Mouse (Mus musculus) CH12.LX (cell line): ENCODE data around the gene Rbp2. TPM values are rescaled to one million over a fixed set of nuclear protein-coding genes. Genes with fewer than 3 reads are reported as not detected.

Experiments used
- DNase-seq: peaks from one replicate; pipeline ENCODE4 v3.0.0-alpha.2; 2013; ENCODE audit errors: extremely low read depth
- H3K27ac ChIP-seq: 2 replicates; pipeline ENCODE4 v1.5.1; 2012; ENCODE audit warnings: low read depth, mild to moderate bottlenecking, control low read depth, moderate library complexity; ENCODE audit not compliant: insufficient read depth
- H3K27me3 ChIP-seq: replicated peaks from 2 replicates; pipeline ENCODE3; 2012; ENCODE audit warnings: inconsistent platforms
- H3K36me3 ChIP-seq, 2 experiments: replicated peaks in 1 of 2; 2 replicates each; pipeline versions ENCODE3 to v1.6.1; 2012; ENCODE audit warnings: inconsistent platforms in 1 of 2, low read length in 1 of 2, mild to moderate bottlenecking in 1 of 2, mixed read lengths in 1 of 2, moderate library complexity in 1 of 2; ENCODE audit not compliant: control insufficient read depth in 1 of 2, insufficient read depth in 1 of 2
- H3K4me1 ChIP-seq, 2 experiments: 2 replicates each; pipeline ENCODE4 v1.6.1; 2012; ENCODE audit warnings: inconsistent platforms in 1 of 2, moderate library complexity in 1 of 2; ENCODE audit not compliant: insufficient read depth in 2 of 2, control insufficient read depth in 1 of 2
- H3K4me2 ChIP-seq: 2 replicates; pipeline ENCODE4 v1.6.1; 2012; ENCODE audit warnings: low read depth, mild to moderate bottlenecking, control low read depth; ENCODE audit not compliant: poor library complexity, insufficient read depth, severe bottlenecking
- H3K4me3 ChIP-seq, 3 experiments: fragments of 150-350 bp in 1 of 3; sonication (generic) in 1 of 3; replicated peaks in 1 of 3; 2 replicates each; pipeline versions ENCODE3 to v1.5.1; 2011 to 2012; ENCODE audit warnings: low read depth in 2 of 3, low read length in 2 of 3, mild to moderate bottlenecking in 2 of 3, moderate library complexity in 2 of 3, control low read depth in 1 of 3, improper control_type of control experiment in 1 of 3, inconsistent platforms in 1 of 3, mixed read lengths in 1 of 3; ENCODE audit not compliant: poor library complexity in 1 of 3
- H3K79me2 ChIP-seq: replicated peaks from 2 replicates; pipeline ENCODE4 v1.6.1; 2012; ENCODE audit warnings: mild to moderate bottlenecking, moderate library complexity; ENCODE audit not compliant: control insufficient read depth, poor library complexity, insufficient read depth, severe bottlenecking; ENCODE audit errors: extremely low read depth
- H3K9ac ChIP-seq: 2 replicates; pipeline ENCODE4 v1.6.1; 2012; ENCODE audit warnings: low read depth, mild to moderate bottlenecking, control low read depth, moderate library complexity; ENCODE audit not compliant: insufficient read depth
- H3K9me3 ChIP-seq: replicated peaks from 2 replicates; pipeline ENCODE3; 2012; ENCODE audit warnings: low read length, inconsistent platforms, mixed read lengths
- BHLHE40 ChIP-seq: IDR thresholded peaks from 2 replicates; pipeline ENCODE4 v1.6.1; 2011; ENCODE audit warnings: mild to moderate bottlenecking, low read depth, low read length, improper control_type of control experiment
- CHD2 ChIP-seq: IDR thresholded peaks from 2 replicates; pipeline ENCODE4 v1.6.1; 2011; ENCODE audit warnings: low read length, improper control_type of control experiment
- E2F4 ChIP-seq: IDR thresholded peaks from 2 replicates; pipeline ENCODE4 v1.6.1; 2011; ENCODE audit warnings: low read depth, low read length, improper control_type of control experiment; ENCODE audit not compliant: insufficient replicate concordance
- ETS1 ChIP-seq: conservative IDR thresholded peaks from 2 replicates; pipeline ENCODE4 v1.6.1; 2012; ENCODE audit warnings: low read depth, mild to moderate bottlenecking, inconsistent platforms, low read length, improper control_type of control experiment, moderate library complexity
- GABPA ChIP-seq: IDR thresholded peaks from 2 replicates; pipeline ENCODE4 v1.6.1; 2012; ENCODE audit warnings: low read depth, low read length, improper control_type of control experiment, inconsistent platforms; ENCODE audit not compliant: insufficient replicate concordance
- IRF4 ChIP-seq: IDR thresholded peaks from 2 replicates; pipeline ENCODE4 v1.6.1; 2014; ENCODE audit warnings: low read depth, mild to moderate bottlenecking, inconsistent platforms, low read length, improper control_type of control experiment
- JUN ChIP-seq: IDR thresholded peaks from 2 replicates; pipeline ENCODE4 v1.6.1; 2011; ENCODE audit warnings: low read depth, mild to moderate bottlenecking, low read length, improper control_type of control experiment, moderate library complexity; ENCODE audit not compliant: insufficient read depth
- JUND ChIP-seq: conservative IDR thresholded peaks from 2 replicates; pipeline ENCODE4 v1.6.1; 2011; ENCODE audit warnings: low read depth, low read length, improper control_type of control experiment
- KAT2A ChIP-seq: IDR thresholded peaks from 2 replicates; pipeline ENCODE4 v1.6.1; 2012; ENCODE audit warnings: low read length, improper control_type of control experiment, inconsistent platforms; ENCODE audit not compliant: insufficient replicate concordance
- MAX ChIP-seq: IDR thresholded peaks from 2 replicates; pipeline ENCODE4 v1.6.1; 2011; ENCODE audit warnings: low read length, improper control_type of control experiment
- MAZ ChIP-seq: IDR thresholded peaks from 2 replicates; pipeline ENCODE4 v1.6.1; 2012; ENCODE audit warnings: low read depth, mild to moderate bottlenecking, inconsistent platforms, low read length, improper control_type of control experiment, moderate library complexity
- MEF2A ChIP-seq: IDR thresholded peaks from 2 replicates; pipeline ENCODE4 v1.6.1; 2014; ENCODE audit warnings: low read depth, mild to moderate bottlenecking, inconsistent platforms, low read length, improper control_type of control experiment, borderline replicate concordance
- MXI1 ChIP-seq: IDR thresholded peaks from 2 replicates; pipeline ENCODE4 v1.6.1; 2011; ENCODE audit warnings: mild to moderate bottlenecking, low read depth, low read length, improper control_type of control experiment
- MYC ChIP-seq: IDR thresholded peaks from 2 replicates; pipeline ENCODE4 v1.6.1; 2011; ENCODE audit warnings: low read depth, mild to moderate bottlenecking, improper control_type of control experiment, low read length
- NELFE ChIP-seq: IDR thresholded peaks from 2 replicates; pipeline ENCODE4 v1.6.1; 2011; ENCODE audit warnings: low read depth, low read length, improper control_type of control experiment
- NRF1 ChIP-seq: IDR thresholded peaks from 2 replicates; pipeline ENCODE4 v1.6.1; 2014; ENCODE audit warnings: low read depth, mild to moderate bottlenecking, inconsistent platforms, low read length, improper control_type of control experiment, moderate library complexity
- POLR2AphosphoS2 ChIP-seq: IDR thresholded peaks from 2 replicates; pipeline ENCODE4 v1.6.1; 2011; ENCODE audit warnings: low read depth, low read length, improper control_type of control experiment
- RAD21 ChIP-seq: IDR thresholded peaks from 2 replicates; pipeline ENCODE4 v1.6.1; 2011; ENCODE audit warnings: low read depth, mild to moderate bottlenecking, low read length, improper control_type of control experiment, moderate library complexity
- RCOR1 ChIP-seq: conservative IDR thresholded peaks from 2 replicates; pipeline ENCODE4 v1.6.1; 2012; ENCODE audit warnings: low read depth, mild to moderate bottlenecking, inconsistent platforms, low read length, improper control_type of control experiment
- SIN3A ChIP-seq: IDR thresholded peaks from 2 replicates; pipeline ENCODE4 v1.6.1; 2012; ENCODE audit warnings: low read length, improper control_type of control experiment, inconsistent platforms
- SMC3 ChIP-seq: IDR thresholded peaks from 2 replicates; pipeline ENCODE4 v1.6.1; 2011; ENCODE audit warnings: low read depth, low read length, improper control_type of control experiment
- TCF12 ChIP-seq: IDR thresholded peaks from 2 replicates; pipeline ENCODE4 v1.6.1; 2014; ENCODE audit warnings: low read depth, mild to moderate bottlenecking, inconsistent platforms, low read length, improper control_type of control experiment
- ZC3H11A ChIP-seq: IDR thresholded peaks from 2 replicates; pipeline ENCODE4 v1.6.1; 2012; ENCODE audit warnings: low read depth, mild to moderate bottlenecking, inconsistent platforms, low read length, improper control_type of control experiment
- ZMIZ1 ChIP-seq: IDR thresholded peaks from 2 replicates; pipeline ENCODE4 v1.6.1; 2012; ENCODE audit warnings: low read depth, mild to moderate bottlenecking, inconsistent platforms, low read length, improper control_type of control experiment
- ZNF384 ChIP-seq: IDR thresholded peaks from 2 replicates; pipeline ENCODE4 v1.6.1; 2012; ENCODE audit warnings: low read depth, low read length, improper control_type of control experiment, inconsistent platforms
- dilution Hi-C: fragments of 300-500 bp; cut with MboI; formaldehyde crosslinking; loops from 2 replicates; pipeline ENCODE4 v1.14.3; 2020; ENCODE audit warnings: low sequenced_read_pairs; ENCODE audit not compliant: extremely low pct_unique_long_range_greater_than_20kb, extremely low pct_ligation_motif_present
- in situ Hi-C: fragments of 300-500 bp; cut with MboI; formaldehyde crosslinking; loops from 3 replicates; pipeline ENCODE4 v1.14.3; 2019; ENCODE audit warnings: low sequenced_read_pairs, low pct_ligation_motif_present, low pct_unique_long_range_greater_than_20kb, mixed read lengths
- polyA plus RNA-seq: library from polyadenylated mRNA; unstranded; fragments of >175 nt; gene quantifications from 2 replicates; pipeline ENCODE4 v1.2.1, GENCODE M21; 2012; ENCODE audit warnings: low read depth; ENCODE audit not compliant: insufficient read length
- total RNA-seq, 2 experiments: library from RNA; depleted of rRNA; stranded (reverse); fragments of 300-350 nt in 1 of 2; fragments of >200 nt in 1 of 2; gene quantifications; 2 replicates each; pipeline ENCODE4 v1.2.3; 2012 to 2014

The Rbp2 gene
- total and polyA plus RNA-seq, 3 experiments: 1.7 to 1.9 (median 1.8) TPM

DNA sequence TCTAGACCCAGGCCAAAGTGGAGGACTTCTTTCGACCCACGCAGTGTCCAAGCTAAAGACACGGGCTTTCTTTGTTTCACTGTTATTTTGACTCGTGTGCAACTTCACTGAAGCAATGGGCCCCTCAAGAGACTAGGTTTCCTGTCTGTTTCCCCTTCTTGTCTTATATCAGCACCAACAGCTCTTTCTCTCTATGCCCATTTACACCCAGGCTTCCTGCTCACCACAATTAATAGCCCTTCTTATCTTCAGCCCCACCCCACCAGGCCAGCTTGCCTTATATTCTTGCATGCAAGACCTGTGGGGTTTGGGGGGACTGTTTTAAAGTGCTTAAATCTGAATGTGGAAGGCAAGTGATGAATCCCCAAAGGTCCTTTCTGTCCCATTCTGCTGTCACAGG is 3.6 kb downstream of the Rbp2 start:
- TF ChIP-seq MEF2A: no peak
- TF ChIP-seq JUND: no peak
- TF ChIP-seq E2F4: no peak
- TF ChIP-seq MYC: no peak
- TF ChIP-seq SIN3A: no peak
- TF ChIP-seq JUN: no peak
- no peak for TF ChIP-seq IRF4
- no peak for TF ChIP-seq KAT2A
- TF ChIP-seq SMC3: no peak
- TF ChIP-seq MAZ: no peak
- no peak for TF ChIP-seq NRF1
- TF ChIP-seq GABPA: no peak
- TF ChIP-seq ETS1: no peak

DNA sequence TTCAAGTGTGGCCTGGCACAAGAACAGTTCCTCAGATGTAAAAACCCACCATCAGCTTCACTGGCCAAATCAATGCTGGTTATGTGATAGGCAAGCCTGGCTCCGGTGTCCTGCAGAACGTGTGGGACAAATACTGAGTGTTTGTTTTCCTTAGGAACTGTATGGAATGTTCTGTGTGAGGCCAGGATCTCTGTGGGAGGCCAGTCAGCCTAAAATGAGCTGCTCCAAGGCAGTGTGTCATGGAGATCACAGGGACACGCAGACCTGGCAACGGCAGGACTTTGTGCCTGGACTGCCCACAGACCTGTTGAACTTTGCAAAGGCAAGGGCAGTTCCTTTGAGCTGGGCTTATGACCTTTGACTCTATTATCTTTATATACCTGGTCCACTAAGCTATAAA is 4.2 kb downstream of the Rbp2 start:
- DNase-seq: no peak
- peaks cover 2 to 51% of the 10 kb centered on the region in 2 experiments; a peak in 3 of 4 replicates for H3K4me1 ChIP-seq

More for the DNA sequence above, 3.6 kb downstream of the Rbp2 start:
- dilution Hi-C loops (no loop called here), in situ Hi-C loops (no loop called here)
- no peaks in the 10 kb centered on the region for H3K9me3 ChIP-seq
- H3K9ac ChIP-seq: no peak overlapping the region
- H3K4me2 ChIP-seq: no peak overlapping the region
- H3K36me3 ChIP-seq: no peaks in the 10 kb centered on the region
- peaks cover under 1% of the 10 kb centered on the region for H3K27me3 ChIP-seq
- no peak overlapping the region for H3K27ac ChIP-seq
- H3K4me1 ChIP-seq: peaks cover under 1 to 45% of the 10 kb centered on the region in 2 experiments; a peak in 3 of 4 replicates
- DNase-seq: no peak
- H3K79me2 ChIP-seq: no peaks in the 10 kb centered on the region
- H3K4me3 ChIP-seq: no peak overlapping the region

More for the DNA sequence above, 4.2 kb downstream of the Rbp2 start:
- dilution Hi-C loops: no loop called here
- H3K4me2 ChIP-seq: no peak overlapping the region
- no peaks in the 10 kb centered on the region for H3K79me2 ChIP-seq
- no peak for TF ChIP-seq GABPA
- TF ChIP-seq ZC3H11A: no peak
- TF ChIP-seq MAX: no peak
- TF ChIP-seq IRF4: no peak
- no peak for TF ChIP-seq MXI1
- no peak for TF ChIP-seq RAD21
- no peak for TF ChIP-seq NRF1
- TF ChIP-seq E2F4: no peak
- TF ChIP-seq ZMIZ1: no peak
- TF ChIP-seq RCOR1: no peak
- TF ChIP-seq ZNF384: no peak
- TF ChIP-seq BHLHE40: no peak
- no peak for TF ChIP-seq MEF2A
- no peak for TF ChIP-seq TCF12
- no peak for TF ChIP-seq NELFE
- TF ChIP-seq CHD2: no peak
- no peak for TF ChIP-seq POLR2AphosphoS2
- no peak for TF ChIP-seq ETS1
- no peak overlapping the region for H3K9ac ChIP-seq
- H3K9me3 ChIP-seq: no peaks in the 10 kb centered on the region
- no peaks in the 10 kb centered on the region for H3K36me3 ChIP-seq
- no peak overlapping the region for H3K4me3 ChIP-seq
- peaks cover 2% of the 10 kb centered on the region for H3K27me3 ChIP-seq
- no peak overlapping the region for H3K27ac ChIP-seq
- in situ Hi-C loops: no loop called here
